Mouse (Mus musculus): ENCODE data around the gene Spry2. TPM values are rescaled to one million over a fixed set of nuclear protein-coding genes. Genes with fewer than 3 reads are reported as not detected.
A peak's percentile ranks its signal among the peaks of the same experiment; 100 is the strongest.

Spry2 gene
- total RNA-seq, 2 experiments from 2014 or later = 16.8 to 21.8 TPM

DNA sequence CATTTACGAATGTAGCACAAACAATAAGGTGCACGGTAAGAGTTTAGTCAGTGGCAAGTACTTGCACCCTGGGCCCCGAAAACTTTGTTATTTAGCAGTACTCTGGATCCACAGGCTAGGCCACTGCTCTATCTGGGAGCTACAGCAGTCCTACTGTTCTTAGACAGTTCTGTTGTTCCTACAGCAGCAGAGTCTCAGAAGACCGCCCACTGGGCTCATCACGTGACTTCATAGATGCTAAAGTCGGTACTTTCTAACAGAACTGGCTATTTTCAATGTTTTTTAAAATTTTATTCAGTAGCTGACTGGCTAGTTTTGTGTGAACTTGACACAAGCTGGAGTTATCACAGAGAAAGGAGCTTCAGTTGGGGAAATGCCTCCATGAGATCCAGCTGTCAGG is 11.4 kb downstream of the Spry2 start:
- no peak for TF ChIP-seq CTCF (IDR thresholded peaks at IDR 0.05)
- H3K4me3 ChIP-seq = no peak overlapping the region
- no peak for DNase-seq
- intact Hi-C loops (cut with DNase I) = no loop called here
- H3K27ac ChIP-seq = no peak overlapping the region

DNA sequence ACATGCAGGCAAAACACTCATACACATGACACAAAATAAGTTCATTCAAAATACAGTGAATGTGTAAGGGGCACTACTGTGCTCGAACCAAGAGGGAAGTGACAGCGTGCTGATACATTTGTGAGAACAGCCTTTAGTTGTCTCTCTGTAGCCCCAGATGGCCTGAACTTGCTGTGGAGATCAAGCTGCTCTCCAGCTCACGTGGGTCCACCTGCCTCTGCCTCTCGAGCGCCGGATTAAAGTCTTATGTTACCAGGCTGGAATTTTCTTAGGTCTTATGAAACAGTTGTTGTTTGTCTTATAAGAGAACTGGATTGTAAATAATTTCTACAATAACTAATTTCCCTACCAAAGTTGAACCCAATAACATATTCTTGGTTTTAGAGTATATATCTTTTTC is 13.4 kb downstream of the Spry2 start:
- DNase-seq = no peak
- no peak for TF ChIP-seq CTCF (IDR thresholded peaks at IDR 0.05)
- intact Hi-C loops (cut with DNase I) = no loop called here
- no peak overlapping the region for H3K27ac ChIP-seq
- no peak overlapping the region for H3K4me3 ChIP-seq

DNA sequence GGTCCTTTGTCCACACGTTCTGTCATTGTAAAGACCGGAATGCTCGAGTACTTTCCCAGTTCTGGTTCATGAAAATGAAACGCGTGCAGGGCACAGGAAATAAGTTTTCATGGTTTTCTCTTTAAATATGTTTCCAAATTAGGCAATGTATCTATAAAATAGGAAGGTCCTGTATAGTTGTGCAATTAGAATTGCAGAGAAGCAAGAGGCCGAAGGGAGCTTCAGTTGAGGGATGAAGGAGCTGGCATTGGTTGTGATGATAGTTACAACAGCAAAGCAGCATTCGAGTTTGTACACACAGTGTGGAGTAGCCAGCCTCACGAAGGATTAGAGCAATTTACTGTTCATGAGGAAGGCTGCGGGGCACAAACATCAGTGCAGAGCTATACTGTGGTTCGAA is 18.3 kb downstream of the Spry2 start:
- Histone ChIP-seq H3K27ac (no peak overlapping the region), H3K4me3 (no peak overlapping the region)
- intact Hi-C loops (cut with DNase I) = no loop called here
- TF ChIP-seq CTCF (IDR thresholded peaks at IDR 0.05) = no peak
- DNase-seq = no peak

DNA sequence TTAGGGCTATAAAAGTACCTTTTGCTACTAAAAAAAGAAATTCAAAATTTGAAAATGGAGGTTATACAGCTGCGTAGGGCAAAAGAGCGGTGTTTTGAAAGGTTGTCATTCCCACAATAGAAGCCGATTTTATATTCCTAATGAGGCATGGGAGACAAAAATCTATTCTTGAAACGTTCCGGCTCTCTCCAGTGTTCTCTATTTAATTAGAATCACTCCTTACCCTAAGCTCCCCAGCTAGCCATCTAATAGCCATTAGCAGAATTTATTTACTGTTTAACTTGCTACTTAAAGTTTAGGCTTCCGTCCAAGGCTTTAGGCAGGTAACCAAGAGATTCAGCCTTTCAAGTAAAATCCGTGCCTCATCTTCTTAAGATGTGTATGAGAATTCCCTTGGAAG is 20.2 kb downstream of the Spry2 start:
- intact Hi-C loops (cut with DNase I) = no loop called here
- TF ChIP-seq CTCF (IDR thresholded peaks at IDR 0.05) = no peak
- Histone ChIP-seq H3K4me3 (no peak overlapping the region), H3K27ac (no peak overlapping the region)
- DNase-seq = no peak

DNA sequence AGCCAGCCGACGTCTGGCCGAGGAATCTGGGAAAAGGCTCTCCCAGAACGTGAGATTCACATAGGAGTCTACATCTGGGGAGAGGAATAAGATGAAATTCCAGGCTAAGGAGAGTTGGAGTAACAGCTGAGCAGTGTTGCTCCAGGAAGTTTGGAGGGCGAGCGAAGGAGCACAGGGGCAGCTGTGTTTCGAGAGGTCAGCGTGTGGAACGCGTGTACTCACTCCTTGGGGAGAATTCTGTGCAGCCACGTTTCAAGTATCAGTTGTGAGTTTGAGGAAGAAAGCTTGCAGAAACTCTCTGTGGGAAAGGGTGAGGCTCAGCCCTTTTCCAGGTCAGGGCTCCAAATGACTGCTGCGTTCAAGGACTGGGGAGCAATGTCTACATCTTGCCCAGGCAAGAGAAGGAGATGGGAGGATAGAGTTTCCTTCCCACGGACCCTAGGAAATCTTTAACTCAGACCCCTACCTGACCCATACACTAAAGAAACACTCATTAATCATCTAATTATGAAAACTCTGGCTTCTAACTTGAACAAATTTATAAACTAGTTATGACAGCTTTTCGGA is 26.2 kb downstream of the Spry2 start:
- H3K4me3 ChIP-seq = 0 out of 2 replicates have a peak overlapping the region, but pooled peaks have one; percentile 21
- peak; percentile 33 for DNase-seq
- peak overlapping the region; percentile 53; the same call in 1 of the 2 replicates for H3K27ac ChIP-seq
- TF ChIP-seq CTCF (IDR thresholded peaks at IDR 0.05) = no peak
- intact Hi-C loops (cut with DNase I) = no loop called here

DNA sequence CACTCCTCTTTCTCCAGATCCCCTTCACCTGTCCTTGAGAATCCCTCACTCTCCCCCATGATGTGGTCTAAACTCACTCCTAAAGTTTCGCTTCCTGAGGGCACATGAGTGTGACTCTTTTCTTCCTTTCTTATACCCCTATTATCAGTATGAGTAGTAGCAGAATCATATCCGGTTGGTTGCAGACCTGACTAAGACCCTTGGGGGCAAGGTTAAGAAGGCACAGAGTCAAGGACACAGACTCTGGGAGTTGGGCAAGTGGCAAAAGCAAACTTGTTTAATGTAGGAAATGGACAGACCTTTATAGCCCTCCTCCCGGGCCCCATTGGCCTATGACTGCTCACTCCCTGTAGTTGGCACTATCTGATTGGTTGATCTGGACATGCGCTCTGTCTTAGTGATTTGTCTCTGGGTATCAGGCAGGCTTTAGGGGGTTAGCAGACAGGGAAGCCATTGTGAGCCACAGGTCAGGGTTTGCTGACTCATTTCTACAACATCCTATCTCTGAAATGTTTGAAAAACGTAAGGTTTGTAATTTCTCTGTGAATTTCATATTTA is 31.2 kb downstream of the Spry2 start:
- intact Hi-C loops (cut with DNase I) = no loop called here
- Histone ChIP-seq H3K4me3 (no peak overlapping the region), H3K27ac (no peak overlapping the region)
- no peak for TF ChIP-seq CTCF (IDR thresholded peaks at IDR 0.05)
- DNase-seq = no peak

DNA sequence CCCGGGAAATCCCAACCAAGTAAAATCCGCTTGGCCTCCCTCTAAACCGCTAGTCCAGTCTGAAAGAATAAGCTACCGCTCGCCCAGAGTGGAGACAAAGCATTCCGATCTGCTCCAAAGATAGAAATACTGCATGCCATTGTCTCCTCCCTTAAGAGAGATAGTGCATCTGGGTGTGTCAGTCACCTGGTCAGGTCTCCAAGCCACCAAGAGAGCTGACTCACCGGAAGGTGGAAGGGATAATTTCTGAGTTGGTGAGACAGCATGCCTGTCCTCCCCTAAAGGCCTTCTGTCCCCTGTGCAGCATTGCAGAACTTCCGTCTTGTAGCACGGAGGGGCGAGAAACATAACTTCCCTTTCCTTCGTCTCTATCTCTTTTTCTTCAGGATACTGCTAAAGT is 34.4 kb downstream of the Spry2 start:
- DNase-seq = no peak
- H3K4me3 ChIP-seq = no peak overlapping the region
- intact Hi-C loops (cut with DNase I) = no loop called here
- TF ChIP-seq CTCF (IDR thresholded peaks at IDR 0.05) = no peak
- no peak overlapping the region for H3K27ac ChIP-seq

DNA sequence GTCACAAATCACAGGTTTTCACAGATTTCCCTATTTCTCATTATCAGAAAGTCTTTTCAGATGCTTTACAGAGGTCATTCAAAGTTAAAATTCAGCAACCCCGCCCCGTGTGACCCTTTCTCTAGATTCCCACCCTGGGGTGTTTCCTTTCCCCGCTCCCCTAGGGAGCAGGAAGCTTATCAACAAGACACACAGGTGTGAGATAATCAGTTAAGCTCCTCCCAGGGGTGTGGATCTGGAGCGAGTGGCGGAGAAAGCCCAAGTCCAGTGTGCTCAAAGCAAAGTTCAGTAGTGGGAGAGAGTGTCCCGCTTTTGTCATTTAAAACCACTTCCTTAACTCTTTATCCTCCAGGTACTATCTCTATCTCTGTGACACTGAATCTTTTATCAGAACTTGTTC is 35.7 kb downstream of the Spry2 start:
- H3K4me3 ChIP-seq = no peak overlapping the region
- no peak overlapping the region for H3K27ac ChIP-seq
- no peak for TF ChIP-seq CTCF (IDR thresholded peaks at IDR 0.05)
- intact Hi-C loops (cut with DNase I) = no loop called here
- no peak for DNase-seq

DNA sequence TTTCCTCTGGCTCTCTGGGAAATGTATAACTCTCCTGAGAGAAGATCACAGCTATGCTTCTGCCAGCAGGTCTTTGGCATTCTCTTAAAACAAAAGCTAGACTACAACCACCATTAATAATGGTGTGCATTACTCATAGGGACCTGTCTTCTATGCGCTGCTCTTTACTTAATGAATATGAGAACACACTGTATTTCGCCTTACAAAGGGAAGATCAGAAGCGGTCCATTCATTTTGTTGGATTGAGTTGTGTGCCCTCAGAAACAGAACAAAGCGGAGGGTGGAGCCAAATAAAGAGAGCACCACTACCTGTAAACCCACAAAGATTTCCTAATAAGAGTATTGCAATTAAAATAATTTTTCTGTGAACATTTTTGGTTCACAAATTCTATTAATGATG is 36.3 kb downstream of the Spry2 start:
- intact Hi-C loops (cut with DNase I) = no loop called here

DNA sequence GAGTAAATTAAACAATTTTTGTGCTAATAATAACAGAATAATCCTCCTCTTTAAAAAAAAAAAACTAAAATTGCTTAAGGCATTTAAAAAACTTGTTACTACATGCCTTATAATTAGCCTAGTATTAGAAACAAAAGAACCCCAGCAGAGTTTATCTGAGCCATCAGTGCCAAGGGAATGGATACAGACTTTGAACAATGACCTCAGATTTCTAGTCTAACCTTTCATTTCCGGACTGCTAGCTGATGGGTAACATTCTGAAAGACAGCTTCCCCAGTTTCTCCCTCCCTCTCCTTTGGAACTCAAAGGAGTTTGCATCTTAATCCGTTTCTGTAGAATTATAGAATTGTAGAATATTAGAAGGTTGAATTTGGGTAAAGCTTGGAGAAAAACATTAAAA is 36.7 kb downstream of the Spry2 start:
- TF ChIP-seq CTCF (IDR thresholded peaks at IDR 0.05) = no peak
- no peak overlapping the region for H3K27ac ChIP-seq
- H3K4me3 ChIP-seq = no peak overlapping the region
- no peak for DNase-seq
- intact Hi-C loops (cut with DNase I) = no loop called here

More for the DNA sequence above, 36.3 kb downstream of the Spry2 start:
- no peak for TF ChIP-seq CTCF (IDR thresholded peaks at IDR 0.05)
- H3K27ac ChIP-seq = no peak overlapping the region
- DNase-seq = no peak
- H3K4me3 ChIP-seq = no peak overlapping the region

DNA sequence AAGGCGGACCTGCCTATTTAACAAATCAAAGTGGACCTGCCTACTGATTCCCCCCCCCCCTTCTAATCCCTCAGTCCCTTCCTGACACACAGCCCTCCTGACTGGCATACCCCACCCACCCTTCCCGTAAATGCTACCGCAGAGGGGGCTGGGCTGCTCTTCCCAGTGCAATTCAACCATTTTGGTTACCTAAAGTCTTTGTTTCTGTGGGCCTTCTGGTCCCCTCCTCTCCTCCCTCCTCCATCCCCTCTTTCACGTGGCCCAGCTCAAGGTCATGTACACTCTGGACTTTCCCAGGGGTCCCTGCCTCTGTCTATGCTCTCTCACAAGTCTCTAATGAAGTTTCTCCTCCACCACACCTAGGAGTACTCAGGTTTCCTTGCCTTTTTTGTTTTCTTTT is 37.3 kb downstream of the Spry2 start:
- Histone ChIP-seq H3K27ac (no peak overlapping the region), H3K4me3 (no peak overlapping the region)
- DNase-seq = no peak
- intact Hi-C loops (cut with DNase I) = no loop called here
- TF ChIP-seq CTCF (IDR thresholded peaks at IDR 0.05) = no peak

DNA sequence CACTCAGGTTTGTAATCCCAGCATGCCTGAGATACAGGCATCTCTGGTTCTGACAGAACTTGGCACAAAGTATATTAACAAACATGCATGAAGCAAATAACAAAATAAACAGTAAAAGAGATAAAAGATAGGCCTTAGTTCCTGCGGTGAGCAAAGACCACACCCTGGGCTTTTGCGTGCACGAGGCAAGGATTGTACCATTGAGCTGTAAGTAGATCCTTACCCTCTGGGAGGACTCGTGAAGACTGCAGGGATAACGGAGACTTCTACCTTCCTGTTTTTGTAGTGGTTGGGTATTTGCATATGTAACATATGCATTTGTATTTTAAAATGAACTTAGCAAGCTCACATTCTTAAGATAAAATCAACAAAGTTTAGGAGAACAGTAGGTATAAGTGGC is 37.7 kb downstream of the Spry2 start:
- intact Hi-C loops (cut with DNase I) = no loop called here
- H3K4me3 ChIP-seq = no peak overlapping the region
- no peak for DNase-seq
- H3K27ac ChIP-seq = no peak overlapping the region
- TF ChIP-seq CTCF (IDR thresholded peaks at IDR 0.05) = no peak

DNA sequence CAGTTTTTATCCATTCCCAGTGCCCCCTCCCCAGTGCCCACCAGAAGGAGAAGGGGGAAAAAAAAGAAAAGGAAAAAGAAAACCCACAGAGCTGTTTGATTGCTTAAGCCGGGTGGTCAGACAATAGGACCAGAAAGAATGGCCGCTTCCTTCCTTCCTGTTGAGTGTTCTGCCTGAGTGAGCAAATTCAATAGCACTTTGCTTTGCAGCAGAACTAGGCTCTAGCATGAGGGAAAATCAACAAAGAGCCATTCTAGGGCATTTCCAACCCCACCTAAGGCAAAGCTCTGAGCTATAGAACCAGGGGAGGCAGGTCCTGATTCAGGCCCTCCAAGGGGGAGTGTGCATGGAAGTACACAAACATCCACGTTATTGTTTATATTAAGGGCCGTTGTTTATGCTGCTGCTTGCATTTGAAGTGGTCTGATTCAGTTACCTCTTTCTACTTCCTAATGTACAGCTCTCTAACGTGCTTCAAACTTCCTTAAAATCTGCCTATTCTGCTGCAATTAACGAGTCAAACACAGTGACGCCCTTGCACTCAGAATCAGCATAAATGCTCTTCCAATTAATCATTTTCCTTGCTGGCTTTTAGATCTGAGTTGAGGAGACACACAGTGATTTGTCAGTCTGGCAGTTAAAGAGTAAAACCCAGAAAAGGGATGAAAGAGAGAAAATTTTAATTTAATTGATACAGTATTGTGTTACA is 45.1 kb downstream of the Spry2 start:
- no peak for DNase-seq
- TF ChIP-seq CTCF (IDR thresholded peaks at IDR 0.05) = no peak
- H3K4me3 ChIP-seq = no peak overlapping the region
- H3K27ac ChIP-seq = no peak overlapping the region
- intact Hi-C loops (cut with DNase I) = no loop called here

Other genes starting within 250 kb of the Spry2 start
- not detected for gene Trim52, start 209.4 kb upstream of the Spry2 start, total RNA-seq (2021)